Mouse (Mus musculus) CD4-positive, CD25-positive, alpha-beta regulatory T cell, adult 2 months (primary cell): ENCODE measurements around the gene Gria3.

Experiments used
- DNase-seq: peaks from one replicate; pipeline ENCODE4 v3.0.0-alpha.2; 2012; ENCODE audit warnings: low read depth, low spot score

The Gria3 gene

DNA sequence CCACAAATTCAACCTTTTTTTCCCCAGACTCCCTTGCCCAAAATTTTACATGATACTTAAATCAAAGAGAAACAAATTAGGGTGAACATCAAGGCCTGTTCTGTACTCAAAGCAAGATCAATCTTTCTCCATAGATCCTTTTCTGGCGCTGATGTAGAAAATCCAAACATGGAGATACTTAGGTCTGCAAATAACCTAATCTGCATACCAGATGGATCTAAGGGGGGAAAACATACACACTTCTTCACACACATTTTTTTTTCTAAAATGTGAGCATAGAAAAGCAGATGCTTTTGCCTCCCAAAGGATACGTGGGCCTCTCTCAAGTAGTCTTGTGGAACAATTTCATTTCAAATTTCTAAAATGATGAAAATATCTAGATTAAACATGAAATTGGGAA lies 164.2 kb downstream of the Gria3 start:
- DNase-seq: no peak

DNA sequence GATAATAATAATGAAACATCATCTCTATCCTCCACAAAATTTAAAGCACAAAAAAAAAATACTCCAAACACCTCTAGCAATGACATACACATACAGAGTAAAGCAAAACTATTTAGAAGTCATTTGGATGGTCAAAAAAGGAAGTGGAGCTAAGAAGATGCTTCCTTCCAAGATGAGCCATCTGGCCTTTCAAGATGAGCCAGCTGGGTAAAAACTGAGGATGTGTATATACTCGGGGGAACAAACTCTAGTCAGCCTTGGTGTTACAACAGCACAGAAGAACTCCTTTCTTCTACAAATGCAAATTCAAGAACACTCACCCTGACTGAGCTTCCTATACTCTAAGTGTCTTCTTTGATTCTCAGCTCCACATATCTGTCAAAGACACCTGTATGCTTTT lies 172.4 kb downstream of the Gria3 start:
- no peak for DNase-seq

DNA sequence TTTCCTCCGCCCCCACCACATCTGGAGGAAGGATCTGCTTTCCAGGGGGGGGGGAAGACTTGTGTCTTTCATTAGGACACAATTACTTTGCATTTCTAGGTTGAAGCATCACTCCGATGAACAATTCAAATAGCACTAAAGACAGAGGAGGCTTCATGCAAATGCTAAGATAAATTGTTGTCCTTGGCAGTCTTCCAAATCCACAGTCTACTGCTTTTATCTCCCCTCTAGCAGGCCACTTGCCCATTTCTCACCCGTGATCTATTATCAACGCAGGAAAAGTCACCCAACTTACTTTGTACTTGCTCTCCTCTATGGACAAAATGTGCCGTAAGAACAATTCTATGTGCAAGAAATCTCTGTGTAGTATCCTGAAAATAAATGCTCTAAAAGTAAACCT lies 178.1 kb downstream of the Gria3 start:
- no peak for DNase-seq

DNA sequence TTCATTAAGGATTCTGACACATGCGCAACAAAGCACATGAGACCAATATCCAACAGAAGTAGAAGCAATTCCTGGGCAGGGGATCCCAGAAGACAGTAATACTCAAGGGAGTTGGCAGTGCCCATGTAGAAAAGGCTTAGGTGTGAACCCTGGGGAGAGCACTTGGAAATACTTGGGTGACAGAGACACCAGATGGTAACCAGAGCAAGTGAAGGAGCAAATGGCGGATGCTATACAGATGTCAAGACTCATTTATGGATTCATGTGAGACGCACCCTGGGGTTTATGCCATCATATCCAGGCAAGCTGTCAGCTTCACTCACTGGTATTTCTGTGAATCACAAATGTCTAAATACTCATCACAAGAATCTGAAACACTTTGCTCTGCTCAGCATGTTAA lies 187.0 kb downstream of the Gria3 start:
- no peak for DNase-seq

DNA sequence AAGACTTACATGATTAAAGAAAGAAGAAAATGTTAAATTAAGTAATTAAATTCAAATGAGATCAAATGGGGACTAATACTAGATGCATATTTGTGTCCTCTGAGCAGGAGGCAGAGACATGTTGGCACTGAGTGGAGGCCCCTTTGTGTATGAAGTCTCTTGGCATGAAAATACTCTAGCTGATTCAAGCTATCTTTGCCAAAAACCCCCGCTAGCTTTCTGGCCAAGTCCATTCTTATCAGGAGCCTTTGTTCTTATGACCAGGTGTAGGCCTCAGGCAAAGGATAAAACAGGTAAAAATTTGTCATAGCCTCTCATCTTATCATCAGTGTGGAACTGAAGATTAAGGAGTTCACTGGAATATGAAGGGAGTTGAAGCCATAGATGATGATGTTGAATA lies 206.5 kb downstream of the Gria3 start:
- DNase-seq: no peak

DNA sequence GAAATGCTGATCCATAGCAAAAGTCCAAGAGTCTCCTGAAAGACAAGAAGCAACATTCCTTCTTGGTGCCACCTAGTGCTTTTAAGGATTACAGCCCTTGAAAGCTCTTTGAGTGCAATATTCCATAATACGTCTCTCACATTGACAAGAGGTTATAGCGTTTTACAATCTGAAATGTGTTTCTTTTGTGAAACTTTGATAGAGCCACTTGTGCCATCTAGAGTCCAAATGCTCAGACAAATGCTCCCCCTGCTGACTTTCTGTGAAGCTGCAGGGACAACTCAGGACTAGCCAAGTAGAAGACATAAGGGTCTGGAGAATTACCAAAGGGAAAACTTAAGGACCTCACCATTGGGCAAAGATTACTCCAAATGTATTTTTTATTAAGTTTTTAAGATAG lies 214.3 kb downstream of the Gria3 start:
- peak; percentile 1 for DNase-seq

DNA sequence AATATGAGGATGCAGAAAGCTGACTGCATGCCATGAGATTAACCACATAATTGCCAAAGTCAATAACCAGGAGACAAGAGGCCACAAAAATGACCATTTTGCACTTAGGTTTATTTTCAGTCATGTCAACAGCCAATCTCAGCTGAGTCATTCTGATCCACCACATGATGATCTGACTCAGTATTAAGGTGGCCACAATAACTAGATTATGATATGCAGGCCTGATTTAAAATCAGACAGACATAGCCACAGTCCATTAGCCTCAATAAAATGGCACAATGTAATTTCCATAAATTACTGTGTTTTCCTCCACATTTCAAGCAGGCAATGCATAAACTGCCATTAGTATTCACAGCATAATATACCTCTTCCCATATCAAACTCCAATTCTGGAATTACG lies 216.3 kb downstream of the Gria3 start:
- no peak for DNase-seq

DNA sequence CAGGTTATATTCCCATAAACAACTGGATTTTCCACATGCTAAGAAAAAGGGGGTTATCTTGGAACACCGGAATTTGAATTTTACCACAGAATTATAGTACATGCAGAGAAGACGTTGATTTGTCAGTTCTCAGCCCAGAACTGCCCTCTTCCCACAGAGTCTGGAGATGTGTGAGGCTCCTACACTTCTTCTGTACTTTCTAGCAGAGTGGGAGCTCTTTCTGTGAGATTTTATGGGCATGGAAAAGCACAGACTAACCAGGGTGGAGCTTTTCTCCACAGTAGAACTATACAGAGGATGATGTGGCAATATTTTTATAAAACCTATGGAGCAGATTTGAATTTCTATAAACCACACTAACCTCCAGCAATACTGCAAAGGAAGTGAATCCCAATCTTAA lies 217.7 kb downstream of the Gria3 start:
- DNase-seq: no peak

DNA sequence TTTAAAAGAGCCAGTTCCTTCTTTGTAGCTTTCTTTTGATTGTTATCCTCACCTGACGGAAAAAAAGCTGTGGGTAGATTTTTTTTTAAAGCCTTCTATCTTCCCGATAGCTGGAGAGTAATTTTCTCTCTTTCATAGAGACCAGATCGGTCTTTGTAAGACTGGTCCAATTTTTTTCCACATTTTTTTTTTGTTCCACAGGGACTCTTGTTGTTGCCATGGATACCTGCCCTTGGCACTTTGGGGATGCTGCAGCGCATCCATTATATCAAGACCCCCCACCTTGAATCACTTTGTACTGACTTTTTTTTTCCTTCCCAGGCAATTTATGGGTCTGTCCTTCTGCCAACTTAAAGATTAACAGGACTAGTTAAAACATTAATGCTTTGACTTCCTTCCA lies 232.9 kb downstream of the Gria3 start:
- DNase-seq: no peak

DNA sequence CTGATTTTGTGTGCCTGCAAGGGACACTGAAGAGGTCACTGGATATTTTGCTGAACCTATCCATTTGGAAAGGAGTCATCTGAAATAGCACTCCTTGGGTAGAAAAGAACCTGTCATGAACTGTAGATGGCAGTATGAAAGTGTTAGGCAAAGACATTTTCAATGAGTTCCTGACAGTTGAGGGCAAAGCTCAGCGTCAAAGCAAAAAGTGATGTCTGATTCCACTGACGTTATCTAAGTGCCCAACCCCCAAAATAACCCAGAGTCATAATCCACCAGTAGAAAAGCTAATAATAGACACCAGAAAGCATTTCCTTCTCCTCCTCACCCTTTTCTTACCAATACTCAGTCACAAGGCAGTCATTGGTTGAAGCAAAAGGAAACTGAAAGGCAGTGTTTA lies 244.3 kb downstream of the Gria3 start:
- DNase-seq: no peak

DNA sequence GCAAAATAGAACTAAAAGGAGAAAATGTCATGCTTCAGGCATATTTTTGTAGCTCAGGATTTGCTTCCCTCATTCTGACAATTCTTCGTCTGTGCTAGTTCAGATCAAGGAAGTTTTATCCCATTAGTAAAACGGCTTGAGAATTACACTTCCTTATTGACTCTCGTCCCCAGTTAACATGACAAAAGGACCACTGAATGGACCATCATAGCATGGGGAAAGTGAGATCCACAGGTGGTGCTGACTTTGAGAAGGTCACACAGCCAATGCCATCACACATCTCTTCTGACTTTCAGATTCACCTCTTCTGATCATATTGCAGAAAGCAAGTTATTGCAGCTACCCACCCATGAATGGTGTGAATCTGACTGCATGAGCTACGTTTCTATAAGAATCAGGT lies 257.1 kb downstream of the Gria3 start:
- no peak for DNase-seq

DNA sequence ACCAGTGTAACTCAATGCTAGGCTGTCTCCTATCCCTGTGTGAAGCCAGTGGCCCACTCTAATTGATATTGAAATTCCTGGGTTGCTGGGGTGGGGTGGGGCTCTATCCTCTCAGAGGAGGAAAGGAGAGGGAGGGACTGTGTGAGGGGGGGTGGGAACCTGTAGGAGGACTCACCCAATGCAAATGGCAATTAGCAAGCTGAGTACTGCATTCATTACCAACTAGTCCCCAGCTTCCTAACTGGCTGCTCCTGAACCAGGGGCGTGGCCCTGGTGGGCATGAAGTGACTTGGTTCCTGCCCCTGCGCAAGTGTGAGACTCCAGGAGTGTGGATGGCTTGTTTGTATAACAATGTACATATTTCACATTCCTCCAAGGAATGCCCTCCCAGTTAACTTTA lies 288.2 kb downstream of the Gria3 start:
- DNase-seq: no peak

DNA sequence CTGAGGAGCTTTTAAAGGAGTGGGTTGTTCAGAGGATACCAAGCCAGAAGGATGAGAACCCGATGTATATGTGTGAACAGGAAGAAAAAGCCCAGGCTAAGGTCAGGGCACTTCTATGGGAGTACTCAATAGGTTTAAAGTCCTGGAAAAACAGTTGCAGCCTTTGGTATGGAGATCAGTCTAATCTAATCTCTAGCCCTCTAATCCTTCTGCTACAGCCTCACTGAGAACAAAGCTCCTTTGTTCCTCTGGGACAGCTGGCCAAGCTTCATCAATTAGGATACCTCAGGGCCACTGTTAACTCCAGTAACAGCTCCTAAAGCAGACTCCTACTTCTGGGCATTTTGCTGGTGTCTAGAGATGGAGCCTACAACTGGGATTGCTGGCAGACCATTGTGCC lies 291.4 kb downstream of the Gria3 start:
- DNase-seq: no peak
